Mouse (Mus musculus): ENCODE data around the gene Rhobtb1.

Rhobtb1 gene

GRCm38 (mm10) chr10:69185431-69185830, 34.2 kb downstream of the Rhobtb1 start:
- DNase-seq (ENCODE audit: low read depth, low spot score): no peak
- H3K27me3 ChIP-seq (ENCODE audit: control insufficient read depth, insufficient read depth, low read length, poor library complexity, severe bottlenecking): no peaks in the 10 kb centered on the region

GRCm38 (mm10) chr10:69185894-69186893, 35.0 kb downstream of the Rhobtb1 start:
- H3K27me3 ChIP-seq (ENCODE audit: control insufficient read depth, insufficient read depth, low read length, poor library complexity, severe bottlenecking): no peaks in the 10 kb centered on the region
- no peaks in the 10 kb centered on the region for H3K36me3 ChIP-seq (ENCODE audit: control insufficient read depth, insufficient read depth, low read length, poor library complexity, severe bottlenecking)
- DNase-seq (ENCODE audit: low read depth, low spot score): peak; percentile 82

More at GRCm38 (mm10) chr10:69185431-69185830, 34.2 kb downstream of the Rhobtb1 start:
- no peaks in the 10 kb centered on the region for H3K36me3 ChIP-seq (ENCODE audit: control insufficient read depth, insufficient read depth, low read length, poor library complexity, severe bottlenecking)

GRCm38 (mm10) chr10:69187773-69188443, 36.7 kb downstream of the Rhobtb1 start:
- H3K36me3 ChIP-seq (ENCODE audit: control insufficient read depth, insufficient read depth, low read length, poor library complexity, severe bottlenecking): no peaks in the 10 kb centered on the region
- no peaks in the 10 kb centered on the region for H3K27me3 ChIP-seq (ENCODE audit: control insufficient read depth, insufficient read depth, low read length, poor library complexity, severe bottlenecking)
- DNase-seq (ENCODE audit: low read depth, low spot score): no peak

GRCm38 (mm10) chr10:69190434-69191160, 39.4 kb downstream of the Rhobtb1 start:
- Histone ChIP-seq H3K27me3 (ENCODE audit: control insufficient read depth, insufficient read depth, low read length, poor library complexity, severe bottlenecking) (no peaks in the 10 kb centered on the region; the same call in 1 of the 2 replicates), H3K36me3 (ENCODE audit: control insufficient read depth, insufficient read depth, low read length, poor library complexity, severe bottlenecking) (no peaks in the 10 kb centered on the region)
- no peak for DNase-seq (ENCODE audit: low read depth, low spot score)

GRCm38 (mm10) chr10:69192266-69192665, 41.0 kb downstream of the Rhobtb1 start:
- Histone ChIP-seq H3K36me3 (ENCODE audit: control insufficient read depth, insufficient read depth, low read length, poor library complexity, severe bottlenecking) (no peaks in the 10 kb centered on the region), H3K27me3 (ENCODE audit: control insufficient read depth, insufficient read depth, low read length, poor library complexity, severe bottlenecking) (no peaks in the 10 kb centered on the region; the same call in 1 of the 2 replicates)
- no peak for DNase-seq (ENCODE audit: low read depth, low spot score)

GRCm38 (mm10) chr10:69193721-69194120, 42.5 kb downstream of the Rhobtb1 start:
- Histone ChIP-seq H3K27me3 (ENCODE audit: control insufficient read depth, insufficient read depth, low read length, poor library complexity, severe bottlenecking) (no peaks in the 10 kb centered on the region; the same call in 1 of the 2 replicates), H3K36me3 (ENCODE audit: control insufficient read depth, insufficient read depth, low read length, poor library complexity, severe bottlenecking) (no peaks in the 10 kb centered on the region)
- no peak for DNase-seq (ENCODE audit: low read depth, low spot score)

- Histone ChIP-seq H3K27me3 (ENCODE audit: control insufficient read depth, insufficient read depth, low read length, poor library complexity, severe bottlenecking) (no peaks in the 10 kb centered on the region), H3K36me3 (ENCODE audit: control insufficient read depth, insufficient read depth, low read length, poor library complexity, severe bottlenecking) (no peaks in the 10 kb centered on the region)
- no peak for DNase-seq (ENCODE audit: low read depth, low spot score)
Observed at GRCm38 (mm10) chr10:69204677-69205400, 53.6 kb downstream of the Rhobtb1 start.

- no peak for DNase-seq (ENCODE audit: low read depth, low spot score)
- Histone ChIP-seq H3K36me3 (ENCODE audit: control insufficient read depth, insufficient read depth, low read length, poor library complexity, severe bottlenecking) (no peaks in the 10 kb centered on the region), H3K27me3 (ENCODE audit: control insufficient read depth, insufficient read depth, low read length, poor library complexity, severe bottlenecking) (no peaks in the 10 kb centered on the region)
Observed at GRCm38 (mm10) chr10:69206081-69206480, 54.8 kb downstream of the Rhobtb1 start.

GRCm38 (mm10) chr10:69207481-69207880, 56.2 kb downstream of the Rhobtb1 start:
- no peaks in the 10 kb centered on the region for H3K36me3 ChIP-seq (ENCODE audit: control insufficient read depth, insufficient read depth, low read length, poor library complexity, severe bottlenecking)

GRCm38 (mm10) chr10:69207981-69208630, 56.9 kb downstream of the Rhobtb1 start:
- no peak for DNase-seq (ENCODE audit: low read depth, low spot score)

More at GRCm38 (mm10) chr10:69207481-69207880, 56.2 kb downstream of the Rhobtb1 start:
- H3K27me3 ChIP-seq (ENCODE audit: control insufficient read depth, insufficient read depth, low read length, poor library complexity, severe bottlenecking): no peaks in the 10 kb centered on the region
- DNase-seq (ENCODE audit: low read depth, low spot score): no peak

GRCm38 (mm10) chr10:69208705-69209104, 57.5 kb downstream of the Rhobtb1 start:
- no peak for DNase-seq (ENCODE audit: low read depth, low spot score)
- H3K36me3 ChIP-seq (ENCODE audit: control insufficient read depth, insufficient read depth, low read length, poor library complexity, severe bottlenecking): no peaks in the 10 kb centered on the region
- 0 out of 2 replicates have a peak, but pooled peaks cover 2% of the 10 kb centered on the region for H3K27me3 ChIP-seq (ENCODE audit: control insufficient read depth, insufficient read depth, low read length, poor library complexity, severe bottlenecking)

More at GRCm38 (mm10) chr10:69207981-69208630, 56.9 kb downstream of the Rhobtb1 start:
- Histone ChIP-seq H3K27me3 (ENCODE audit: control insufficient read depth, insufficient read depth, low read length, poor library complexity, severe bottlenecking) (no peaks in the 10 kb centered on the region), H3K36me3 (ENCODE audit: control insufficient read depth, insufficient read depth, low read length, poor library complexity, severe bottlenecking) (no peaks in the 10 kb centered on the region)

GRCm38 (mm10) chr10:69210006-69210405, 58.8 kb downstream of the Rhobtb1 start:
- DNase-seq (ENCODE audit: low read depth, low spot score): no peak
- Histone ChIP-seq H3K36me3 (ENCODE audit: control insufficient read depth, insufficient read depth, low read length, poor library complexity, severe bottlenecking) (no peaks in the 10 kb centered on the region), H3K27me3 (ENCODE audit: control insufficient read depth, insufficient read depth, low read length, poor library complexity, severe bottlenecking) (peaks cover 2% of the 10 kb centered on the region; the same call in 1 of the 2 replicates)

- DNase-seq (ENCODE audit: low read depth, low spot score): peak; percentile 50
- no peaks in the 10 kb centered on the region for H3K36me3 ChIP-seq (ENCODE audit: control insufficient read depth, insufficient read depth, low read length, poor library complexity, severe bottlenecking)
- peaks cover 2% of the 10 kb centered on the region; the same call in 1 of the 2 replicates for H3K27me3 ChIP-seq (ENCODE audit: control insufficient read depth, insufficient read depth, low read length, poor library complexity, severe bottlenecking)
Observed at GRCm38 (mm10) chr10:69210659-69211058, 59.4 kb downstream of the Rhobtb1 start.

Measured in splenic B cell, adult 2 months (primary cell).